Mouse (Mus musculus) kidney, embryonic 16.5 days (tissue): ENCODE measurements around the gene Msi2. TPM values are rescaled to one million over a fixed set of nuclear protein-coding genes. Genes with fewer than 3 reads are reported as not detected.

Experiments
- ATAC-seq: fragments of 200-750 bp; cut with Nextera tagmentation; 2 replicates; pipeline ENCODE4 v1.8.0; 2017; ENCODE audit warnings: moderate TSS enrichment; ENCODE audit not compliant: low FRiP score, low TSS enrichment
- H3K27ac ChIP-seq: fragments of 300-500 bp; sonication (generic); 2 replicates; pipeline ENCODE4 v1.5.1; 2014; ENCODE audit warnings: low read length
- H3K27me3 ChIP-seq: fragments of 300-500 bp; sonication (generic); 2 replicates; pipeline ENCODE4 v1.6.1; 2014; ENCODE audit warnings: low read length, control low read depth, mixed read lengths; ENCODE audit not compliant: insufficient read depth
- H3K36me3 ChIP-seq: fragments of 300-500 bp; sonication (generic); 2 replicates; pipeline ENCODE4 v1.6.1; 2014; ENCODE audit warnings: low read length, control low read depth, mixed read lengths; ENCODE audit not compliant: insufficient read depth
- H3K4me1 ChIP-seq: fragments of 300-500 bp; sonication (generic); 2 replicates; pipeline ENCODE4 v1.6.1; 2014; ENCODE audit warnings: low read length, control low read depth, mixed read lengths; ENCODE audit not compliant: insufficient read depth
- H3K4me2 ChIP-seq: fragments of 300-500 bp; sonication (generic); replicated peaks from 2 replicates; pipeline ENCODE4 v1.6.1; 2014; ENCODE audit warnings: low read depth, low read length
- H3K4me3 ChIP-seq: fragments of 300-500 bp; sonication (generic); 2 replicates; pipeline ENCODE4 v1.5.1; 2014; ENCODE audit warnings: mild to moderate bottlenecking, low read length
- H3K9ac ChIP-seq: fragments of 300-500 bp; sonication (generic); replicated peaks from 2 replicates; pipeline ENCODE4 v1.6.1; 2014; ENCODE audit warnings: low read length
- H3K9me3 ChIP-seq: fragments of 300-500 bp; sonication (generic); 2 replicates; pipeline ENCODE4 v1.6.1; 2016; ENCODE audit warnings: low read length, control low read depth
- WGBS: fragments of 180-500 bp; shearing (Covaris S2); extraction: QIAGEN DNeasy Blood & Tissue Kit; methylation state at CpG from one replicate; pipeline ENCODE4 v1.1.7; 2014; 5-methylcytosine and 5-hydroxymethylcytosine counted together
- polyA plus RNA-seq: library from polyadenylated mRNA; unstranded; fragments of >200 nt; fragmentation: Nextera tagmentation; extraction: Ambion mirVana; gene quantifications from 2 replicates; pipeline ENCODE4 v1.2.1, GENCODE M21; 2015

Gene Msi2
- 24.3 and 30.0 TPM in 2 replicates for polyA plus RNA-seq

- Histone ChIP-seq H3K9me3 (no peaks in the 10 kb centered on the region), H3K27me3 (no peaks in the 10 kb centered on the region), H3K36me3 (no peaks in the 10 kb centered on the region), H3K4me3 (peak within 1 kb of the TSS; percentile 90), H3K9ac (peak within 1 kb of the TSS; percentile 99), H3K27ac (peak within 1 kb of the TSS; percentile 96), H3K4me1 (peaks cover 51% of the 10 kb centered on the region), H3K4me2 (peak within 1 kb of the TSS; percentile 91)
- WGBS, result under 1% methylated on average over 29 of the region's 84 CpGs
- ATAC-seq, result peak; percentile 88
Observed at GRCm38 (mm10) chr11:88718050-88718765, at the start of gene Msi2. Gene Msi2 (minus strand): TSS chr11:88718513.

- H3K9ac ChIP-seq, result no peak overlapping the region
- no peak for ATAC-seq
- no peak overlapping the region for H3K4me3 ChIP-seq
- 27% methylated on average over 7 of the region's 7 CpGs for WGBS
- H3K4me2 ChIP-seq, result no peak overlapping the region
- H3K27me3 ChIP-seq, result no peaks in the 10 kb centered on the region
- no peaks in the 10 kb centered on the region for H3K4me1 ChIP-seq
- no peaks in the 10 kb centered on the region for H3K36me3 ChIP-seq
- H3K27ac ChIP-seq, result no peak overlapping the region
- no peaks in the 10 kb centered on the region for H3K9me3 ChIP-seq
Observed at GRCm38 (mm10) chr11:88765635-88766034, 47.3 kb upstream of the Msi2 start.

GRCm38 (mm10) chr11:88763371-88763770 is 45.1 kb upstream of the Msi2 start:
- Histone ChIP-seq H3K4me3 (no peak overlapping the region), H3K4me1 (no peaks in the 10 kb centered on the region), H3K27me3 (no peaks in the 10 kb centered on the region), H3K9ac (no peak overlapping the region), H3K36me3 (no peaks in the 10 kb centered on the region), H3K27ac (no peak overlapping the region), H3K9me3 (no peaks in the 10 kb centered on the region), H3K4me2 (no peak overlapping the region)
- ATAC-seq, result no peak
- 88% methylated on average over 13 of the region's 13 CpGs for WGBS

- no peak overlapping the region for H3K9ac ChIP-seq
- WGBS, result 91% methylated on average over 8 of the region's 8 CpGs
- H3K4me1 ChIP-seq, result no peaks in the 10 kb centered on the region
- H3K27ac ChIP-seq, result no peak overlapping the region
- no peak for ATAC-seq
- H3K4me2 ChIP-seq, result no peak overlapping the region
- no peaks in the 10 kb centered on the region for H3K27me3 ChIP-seq
- no peak overlapping the region for H3K4me3 ChIP-seq
- H3K36me3 ChIP-seq, result no peaks in the 10 kb centered on the region
- no peaks in the 10 kb centered on the region; the same call in 1 of the 2 replicates for H3K9me3 ChIP-seq
Observed at GRCm38 (mm10) chr11:88759501-88759900, 41.2 kb upstream of the Msi2 start.

GRCm38 (mm10) chr11:88758402-88758801 is 40.1 kb upstream of the Msi2 start:
- Histone ChIP-seq H3K27ac (no peak overlapping the region), H3K27me3 (no peaks in the 10 kb centered on the region), H3K9me3 (no peaks in the 10 kb centered on the region; the same call in 1 of the 2 replicates), H3K4me3 (no peak overlapping the region), H3K9ac (no peak overlapping the region), H3K4me2 (no peak overlapping the region), H3K36me3 (no peaks in the 10 kb centered on the region), H3K4me1 (no peaks in the 10 kb centered on the region)
- whole genome bisulfite sequencing, result 41% methylated on average over 6 of the region's 6 CpGs
- no peak for ATAC-seq

- H3K4me3 ChIP-seq, result no peak overlapping the region
- no peak overlapping the region for H3K4me2 ChIP-seq
- H3K27me3 ChIP-seq, result no peaks in the 10 kb centered on the region
- WGBS, result 65% methylated on average over 12 of the region's 12 CpGs
- H3K9me3 ChIP-seq, result no peaks in the 10 kb centered on the region
- no peaks in the 10 kb centered on the region for H3K36me3 ChIP-seq
- H3K4me1 ChIP-seq, result no peaks in the 10 kb centered on the region
- no peak for ATAC-seq
- H3K9ac ChIP-seq, result no peak overlapping the region
- no peak overlapping the region for H3K27ac ChIP-seq
Observed at GRCm38 (mm10) chr11:88745306-88745705, 27.0 kb upstream of the Msi2 start.

GRCm38 (mm10) chr11:88739574-88740295 is 21.4 kb upstream of the Msi2 start:
- WGBS, result 84% methylated on average over 13 of the region's 13 CpGs
- no peaks in the 10 kb centered on the region for H3K4me1 ChIP-seq
- no peak overlapping the region for H3K9ac ChIP-seq
- no peaks in the 10 kb centered on the region for H3K27me3 ChIP-seq
- ATAC-seq, result no peak
- no peak overlapping the region for H3K4me3 ChIP-seq
- no peak overlapping the region for H3K4me2 ChIP-seq
- H3K36me3 ChIP-seq, result no peaks in the 10 kb centered on the region
- H3K27ac ChIP-seq, result no peak overlapping the region
- H3K9me3 ChIP-seq, result no peaks in the 10 kb centered on the region

- 66% methylated on average over 5 of the region's 5 CpGs for WGBS
- H3K4me1 ChIP-seq, result peaks cover 11% of the 10 kb centered on the region; the same call in 1 of the 2 replicates
- no peaks in the 10 kb centered on the region for H3K27me3 ChIP-seq
- H3K9me3 ChIP-seq, result no peaks in the 10 kb centered on the region
- H3K27ac ChIP-seq, result no peak overlapping the region
- no peak overlapping the region for H3K9ac ChIP-seq
- H3K4me3 ChIP-seq, result no peak overlapping the region
- ATAC-seq, result no peak
- no peak overlapping the region for H3K4me2 ChIP-seq
- no peaks in the 10 kb centered on the region for H3K36me3 ChIP-seq
Observed at GRCm38 (mm10) chr11:88729363-88729762, 11.1 kb upstream of the Msi2 start.

- H3K4me1 ChIP-seq, result peaks cover 11% of the 10 kb centered on the region; the same call in 1 of the 2 replicates
- ATAC-seq, result peak; percentile 23; the same call in 1 of the 2 replicates
- H3K9ac ChIP-seq, result no peak overlapping the region
- no peaks in the 10 kb centered on the region for H3K9me3 ChIP-seq
- H3K36me3 ChIP-seq, result no peaks in the 10 kb centered on the region
- H3K4me2 ChIP-seq, result no peak overlapping the region
- H3K27ac ChIP-seq, result no peak overlapping the region
- no peak overlapping the region for H3K4me3 ChIP-seq
- 2% methylated on average over 6 of the region's 6 CpGs for WGBS
- H3K27me3 ChIP-seq, result no peaks in the 10 kb centered on the region
Observed at GRCm38 (mm10) chr11:88728508-88728890, 10.2 kb upstream of the Msi2 start.
